Mouse (Mus musculus): ENCODE measurements at regions not wholly inside any gene's neighbourhood (a gene's known extent, or its start where the extent isn't known, plus 50 kb on each side); places are given as distances from the start of the nearest gene placed in this dataset.

- TF ChIP-seq CTCF (IDR thresholded peaks at IDR 0.05; ENCODE audit: low read depth) (no peak), EP300 (IDR thresholded peaks at IDR 0.05; ENCODE audit: low read depth) (no peak)
Observed at GRCm38 (mm10) chr17:59359503-59359902, 346.3 kb upstream of the Nudt12 start.

Data from liver, embryonic 14.5 days (tissue).